Mouse (Mus musculus): ENCODE measurements around the gene Exoc7.

GRCm38 (mm10) chr11:116268313-116268712, 38.7 kb downstream of the Exoc7 start:
- no peak for TF ChIP-seq MAZ (IDR thresholded peaks at IDR 0.05; ENCODE audit: low read depth, low read length)
- no peak for TF ChIP-seq ZKSCAN1 (IDR thresholded peaks at IDR 0.05; ENCODE audit: low read depth, low read length)
- TF ChIP-seq MAX (IDR thresholded peaks at IDR 0.05; ENCODE audit: low read length) = no peak
- TF ChIP-seq E2F4 (IDR thresholded peaks at IDR 0.05; ENCODE audit: borderline replicate concordance, low read depth, low read length) = no peak
- TF ChIP-seq CTCF (IDR thresholded peaks at IDR 0.05 in 2 of 3, conservative IDR thresholded peaks at IDR 0.05 in 1 of 3; ENCODE audit: control insufficient read depth in 1 of 3, insufficient read depth in 1 of 3, low read depth in 2 of 3, low read length in 3 of 3, poor library complexity in 1 of 3, severe bottlenecking in 1 of 3) = no peak
- no peak for TF ChIP-seq POLR2A (IDR thresholded peaks at IDR 0.05; ENCODE audit: control insufficient read depth in 1 of 2, insufficient read depth in 1 of 2, low read depth in 1 of 2, low read length in 2 of 2, poor library complexity in 1 of 2)
- no peak for TF ChIP-seq CHD2 (IDR thresholded peaks at IDR 0.05; ENCODE audit: low read length)
- TF ChIP-seq SMC3 (IDR thresholded peaks at IDR 0.05; ENCODE audit: low read depth, low read length) = no peak
- no peak for TF ChIP-seq USF1 (IDR thresholded peaks at IDR 0.05; ENCODE audit: low read depth, low read length)
- no peak for TF ChIP-seq GATA1 (IDR thresholded peaks at IDR 0.05; ENCODE audit: low read depth, low read length)
- no peak for TF ChIP-seq RCOR1 (IDR thresholded peaks at IDR 0.05; ENCODE audit: low read depth, low read length)
- TF ChIP-seq MEF2A (IDR thresholded peaks at IDR 0.05; ENCODE audit: extremely low read depth, insufficient replicate concordance, low read depth, low read length, poor library complexity, severe bottlenecking) = no peak
